Mouse (Mus musculus): ENCODE measurements at regions not wholly inside any gene's neighbourhood (a gene's known extent, or its start where the extent isn't known, plus 50 kb on each side); places are given as distances from the start of the nearest gene placed in this dataset.

GRCm38 (mm10) chr10:118760441-118760840 lies 109.6 kb downstream of the Dyrk2 start:
- no peak for TF ChIP-seq CTCF (IDR thresholded peaks at IDR 0.05; ENCODE audit: low read depth)
- TF ChIP-seq EP300 (IDR thresholded peaks at IDR 0.05; ENCODE audit: low read depth) = no peak

All from liver, embryonic 14.5 days (tissue).